Mouse (Mus musculus) cerebellum, postnatal 25 days (tissue): ENCODE measurements around the gene Cpsf4l.

ENCODE experiments used
- DNase-seq, 2 experiments: peaks; one replicate each; pipeline ENCODE4 v3.0.0; 2021; ENCODE audit warnings: mixed read lengths in 2 of 2

The Cpsf4l gene

DNA sequence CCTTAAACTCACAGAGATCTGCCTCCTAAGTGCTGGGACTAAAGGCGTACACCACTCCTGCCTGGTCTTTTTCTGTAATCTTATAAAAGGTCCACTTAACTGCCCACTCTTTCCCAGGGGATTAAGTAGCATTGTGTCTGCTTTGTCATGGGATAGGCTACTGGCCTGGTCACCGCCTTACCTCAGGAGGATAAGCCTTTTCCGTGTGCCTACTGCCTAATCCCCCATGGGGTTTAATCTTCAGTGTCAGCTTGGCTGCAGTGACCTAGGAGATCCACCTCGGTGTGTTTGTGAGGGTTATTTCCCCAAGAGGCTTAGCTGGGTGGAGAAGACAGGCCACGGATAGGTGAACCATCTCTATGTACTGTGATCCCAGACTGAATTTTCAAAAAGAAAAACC is 12.2 kb downstream of the Cpsf4l start:
- no peak for DNase-seq

DNA sequence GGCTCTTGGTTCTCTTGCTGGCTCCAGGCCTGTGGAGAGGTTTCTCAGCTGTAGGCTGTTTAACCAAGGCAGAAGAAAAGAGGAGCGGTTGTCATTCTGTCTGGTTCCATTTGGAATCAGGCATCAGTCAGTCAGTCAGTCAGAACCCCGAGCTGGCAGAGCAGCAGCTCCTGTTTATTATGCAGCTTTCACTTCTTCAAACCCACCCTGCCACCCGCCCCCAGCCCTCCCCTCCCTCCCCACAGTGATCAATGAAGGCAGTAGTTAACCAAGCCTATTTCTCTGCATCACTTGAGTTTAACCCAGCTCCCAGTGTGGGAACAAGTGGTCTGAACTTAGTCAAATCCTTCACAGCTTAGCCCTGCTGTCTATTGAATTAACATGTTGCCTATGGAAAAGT is 18.0 kb downstream of the Cpsf4l start:
- DNase-seq: no peak

DNA sequence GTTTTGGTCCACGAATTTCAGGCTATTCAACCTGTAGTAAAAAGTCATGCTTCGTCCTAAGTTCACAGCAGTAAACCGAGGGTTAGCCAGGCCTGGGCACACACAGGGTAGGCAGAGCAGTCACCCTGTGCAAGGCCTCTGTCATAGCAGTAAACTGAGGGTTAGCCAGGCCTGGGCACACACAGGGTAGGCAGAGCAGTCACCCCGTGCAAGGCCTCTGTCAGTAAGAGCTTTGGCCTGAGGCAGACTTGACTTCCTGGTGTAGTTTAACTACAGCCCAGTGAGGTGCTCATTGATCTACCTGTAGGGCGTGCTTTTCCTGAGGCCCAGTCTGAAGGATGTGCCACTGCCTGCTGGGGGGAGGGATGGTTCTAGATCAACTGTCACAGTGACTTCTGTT is 18.5 kb downstream of the Cpsf4l start:
- no peak for DNase-seq

DNA sequence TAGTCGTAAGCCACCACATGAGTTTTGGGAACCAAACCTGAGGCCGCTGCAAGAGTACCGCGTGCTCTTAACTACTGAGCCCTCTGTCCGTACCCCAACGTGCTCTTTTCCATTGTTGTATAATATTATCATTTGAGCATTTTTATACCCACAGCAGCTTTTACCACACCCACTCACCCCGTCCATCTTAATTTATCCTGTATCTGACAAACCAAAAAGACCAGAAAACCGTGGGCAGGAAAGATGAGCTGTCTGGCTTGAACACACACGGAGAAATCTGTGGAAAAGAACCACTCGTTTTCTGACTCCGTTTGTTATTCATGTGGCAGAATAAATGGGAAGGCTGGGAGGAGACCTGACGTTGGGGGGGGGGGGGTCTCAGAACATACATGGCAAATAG is 19.3 kb downstream of the Cpsf4l start:
- no peak for DNase-seq

DNA sequence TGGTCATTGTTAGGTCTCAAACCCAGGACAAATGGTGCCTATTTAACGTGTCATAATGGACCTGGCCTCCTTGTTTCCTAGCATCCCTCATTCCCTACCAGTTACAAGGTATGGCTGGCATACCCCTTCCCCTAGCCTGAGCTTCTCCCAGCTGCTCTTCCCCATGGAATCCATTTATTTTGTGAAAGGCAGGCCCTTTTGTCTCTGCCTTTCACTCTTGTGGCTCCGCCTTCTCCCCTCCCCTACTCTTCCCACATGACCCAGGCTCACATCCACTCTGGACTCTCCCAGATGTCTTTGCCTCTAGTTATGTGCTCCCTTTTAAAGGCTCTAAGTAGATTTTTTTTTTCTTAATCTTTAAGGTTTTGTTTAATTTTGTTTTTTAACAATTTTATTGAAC is 22.8 kb downstream of the Cpsf4l start:
- DNase-seq: no peak

DNA sequence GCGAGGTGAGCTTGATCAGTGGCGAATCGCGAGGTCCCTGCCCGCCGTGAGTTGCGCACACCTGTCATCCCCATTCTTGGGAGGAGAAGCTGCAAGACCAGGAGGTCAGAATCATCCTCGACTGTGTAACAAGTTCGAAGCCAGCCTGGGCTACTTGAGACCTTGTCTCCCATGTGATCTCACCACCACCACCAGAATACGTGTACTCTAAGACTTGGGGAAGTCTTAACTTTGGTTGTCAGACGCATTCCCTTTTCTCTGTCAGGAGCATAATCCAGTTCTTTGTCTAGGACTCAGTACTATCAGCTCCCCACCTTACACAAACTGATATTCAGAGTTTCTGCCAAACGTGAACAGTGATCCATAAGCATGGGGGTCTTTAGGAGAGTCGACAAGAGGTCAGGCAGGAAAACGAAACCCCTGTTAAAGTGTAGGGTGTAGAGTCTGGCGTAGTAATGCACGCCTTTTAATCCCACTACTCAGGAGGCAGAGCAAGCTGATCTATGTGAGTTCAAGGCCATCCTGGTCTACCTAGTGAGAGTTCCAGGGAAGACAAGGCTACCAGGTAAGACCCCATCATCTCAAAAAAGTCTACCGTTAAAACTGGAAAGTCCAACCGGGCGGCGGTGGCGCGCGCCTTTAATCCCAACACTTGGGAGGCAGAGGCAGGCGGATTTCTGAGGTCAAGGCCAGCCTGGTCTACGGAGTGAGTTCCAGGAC is 24.9 kb downstream of the Cpsf4l start:
- DNase-seq: no peak

DNA sequence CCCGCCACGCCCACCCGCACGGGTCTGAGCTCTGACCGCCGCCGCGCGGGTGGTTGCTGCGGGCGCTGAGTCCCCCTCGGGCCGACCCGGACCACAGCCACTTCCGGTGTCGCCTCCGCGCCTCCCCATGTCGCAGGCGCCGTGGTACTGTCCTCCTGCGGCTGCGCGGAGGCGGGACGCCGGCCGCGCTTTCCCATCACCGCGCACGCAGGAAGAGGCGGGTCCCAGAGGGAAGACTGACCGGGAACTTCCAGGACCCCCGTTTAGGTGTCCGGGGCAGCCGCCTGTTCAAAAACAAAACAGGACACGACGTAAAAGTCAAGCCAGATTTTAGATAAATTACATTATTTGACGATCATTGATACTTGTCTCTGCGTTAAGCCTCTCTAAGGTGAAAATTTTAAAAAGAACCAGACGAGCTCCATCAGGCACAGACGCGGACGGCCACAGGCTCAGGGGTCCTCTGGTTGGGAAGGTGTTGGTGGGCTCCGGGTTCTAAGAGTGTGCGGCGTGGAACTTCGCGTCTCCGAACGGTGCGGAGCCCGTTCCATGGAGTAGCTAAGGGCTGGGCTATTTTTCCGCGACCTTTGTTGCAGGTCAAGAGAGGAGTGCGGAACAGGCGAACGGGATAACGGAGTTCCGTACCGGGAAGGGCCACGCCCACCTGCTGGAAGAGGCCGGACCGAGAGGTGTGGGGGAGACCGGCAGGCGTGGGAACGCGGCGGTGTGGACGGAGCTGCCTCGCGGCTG is 25.7 kb downstream of the Cpsf4l start, which contains the start of the genes Fam104a and D11Wsu47e:
TSS of gene Fam104a (minus strand) at position 199 of the 750 bp plus-strand sequence.
TSS of gene D11Wsu47e (plus strand) at position 456 of the 750 bp plus-strand sequence.
- peak; percentile 95 to 96 for DNase-seq

DNA sequence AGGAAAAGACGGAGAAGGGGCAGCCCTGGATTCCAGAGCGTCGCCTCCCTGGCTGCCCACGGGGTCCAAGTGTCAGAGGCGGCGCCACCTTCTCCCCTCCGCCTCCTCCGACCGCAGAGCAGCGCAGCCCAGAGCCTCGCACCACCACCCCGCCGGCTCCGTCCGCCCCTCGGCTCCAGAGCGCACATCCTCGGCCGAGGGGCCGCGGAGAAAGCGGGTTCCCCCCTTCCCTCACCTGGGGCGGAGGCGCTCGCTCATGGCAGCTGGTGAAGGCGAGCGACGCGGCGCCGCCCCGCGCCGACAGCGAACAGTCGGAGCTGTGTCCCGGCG is 26.2 kb downstream of the Cpsf4l start:
- DNase-seq: no peak

DNA sequence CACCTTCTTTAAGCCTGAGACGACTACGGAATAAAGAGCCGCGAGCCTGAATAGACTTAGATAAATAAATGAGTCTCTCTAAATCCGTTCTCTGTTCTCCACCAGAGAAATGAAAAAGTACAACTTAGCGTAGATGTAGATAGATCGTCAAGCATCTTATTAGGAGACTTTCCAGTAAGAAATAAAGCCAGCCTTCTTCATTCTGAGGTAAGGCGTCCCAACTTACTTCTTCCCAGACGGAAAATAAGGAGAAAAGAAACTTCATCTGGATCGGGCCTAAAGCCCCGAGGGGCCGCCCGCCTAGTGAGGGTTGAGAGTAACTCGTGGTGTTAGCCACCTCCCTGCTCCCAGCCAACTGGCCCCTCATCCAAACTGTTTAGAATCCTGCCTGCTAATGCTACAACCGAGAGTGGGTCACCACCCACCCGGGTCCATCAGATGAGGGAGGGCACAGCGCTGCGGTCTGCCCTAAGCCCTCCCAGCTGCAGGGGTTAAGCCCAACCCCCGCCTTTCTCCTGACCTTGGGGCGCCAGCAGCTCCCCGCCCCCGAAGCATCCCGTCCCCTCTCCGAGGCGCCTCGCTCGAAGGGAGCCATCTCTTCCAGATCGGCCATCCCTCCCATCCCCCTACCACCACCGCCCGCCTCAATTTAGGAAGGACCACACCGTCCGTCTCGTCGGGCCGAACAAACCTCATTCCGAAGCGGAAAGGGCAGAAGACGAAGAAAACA is 26.8 kb downstream of the Cpsf4l start:
- DNase-seq: peak in 1 of 2 experiments; percentile 62

DNA sequence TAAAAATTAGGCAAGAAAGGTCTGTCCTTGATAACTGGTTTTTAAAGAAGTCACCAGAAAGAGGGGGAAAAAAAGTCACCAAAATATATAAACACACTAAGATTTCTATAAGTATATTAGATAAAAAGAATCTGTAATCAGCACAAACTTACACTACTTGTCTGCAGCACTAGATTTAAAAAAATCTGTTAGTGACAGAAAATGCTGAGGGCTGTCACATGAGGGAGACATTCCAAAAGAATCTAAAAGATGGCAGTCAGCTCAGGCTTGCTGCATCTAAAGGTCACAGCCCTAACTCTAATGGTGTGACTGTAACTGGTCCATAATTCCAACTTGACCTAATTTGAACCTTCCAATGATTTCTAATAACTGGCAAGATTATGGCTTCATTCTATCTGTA is 27.8 kb downstream of the Cpsf4l start:
- no peak for DNase-seq

DNA sequence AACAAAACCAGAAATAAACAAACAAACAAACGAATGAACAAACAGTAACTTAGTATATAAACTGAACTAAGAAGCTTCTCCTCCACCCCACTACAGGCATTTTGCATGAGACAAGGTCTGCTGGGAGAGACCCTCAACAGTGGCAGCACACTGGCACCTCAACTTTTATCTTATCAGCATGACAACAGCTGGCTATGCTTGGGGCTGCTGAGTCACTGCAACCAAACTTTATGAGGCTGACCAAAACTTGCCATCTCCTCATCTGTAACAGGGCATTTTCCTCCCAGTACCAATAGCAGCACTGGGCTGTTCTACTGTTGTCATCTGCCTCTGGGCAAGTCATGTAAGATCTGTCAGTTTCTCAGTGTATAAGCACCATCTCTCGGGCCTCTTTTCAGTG is 28.9 kb downstream of the Cpsf4l start:
- no peak for DNase-seq

DNA sequence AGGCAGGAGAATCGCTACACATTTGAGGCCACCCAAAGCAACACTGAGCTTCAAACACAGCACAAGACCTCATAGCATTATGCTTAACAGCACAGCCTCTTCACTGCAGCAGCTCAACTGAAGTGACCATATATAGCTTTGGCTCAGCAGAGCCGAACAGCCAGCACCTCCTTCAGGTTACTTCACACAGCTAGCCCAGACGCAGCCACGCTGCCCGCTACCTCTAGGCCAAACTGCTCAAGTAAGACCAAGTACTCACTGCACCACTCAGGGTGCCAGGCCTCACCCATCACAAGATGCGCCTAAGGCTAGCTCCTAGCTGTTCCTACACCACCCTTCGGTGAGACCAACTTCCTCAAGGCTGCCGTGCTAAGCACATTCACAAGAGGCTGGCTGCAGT is 31.4 kb downstream of the Cpsf4l start:
- peak in 1 of 2 experiments; percentile 49 for DNase-seq

DNA sequence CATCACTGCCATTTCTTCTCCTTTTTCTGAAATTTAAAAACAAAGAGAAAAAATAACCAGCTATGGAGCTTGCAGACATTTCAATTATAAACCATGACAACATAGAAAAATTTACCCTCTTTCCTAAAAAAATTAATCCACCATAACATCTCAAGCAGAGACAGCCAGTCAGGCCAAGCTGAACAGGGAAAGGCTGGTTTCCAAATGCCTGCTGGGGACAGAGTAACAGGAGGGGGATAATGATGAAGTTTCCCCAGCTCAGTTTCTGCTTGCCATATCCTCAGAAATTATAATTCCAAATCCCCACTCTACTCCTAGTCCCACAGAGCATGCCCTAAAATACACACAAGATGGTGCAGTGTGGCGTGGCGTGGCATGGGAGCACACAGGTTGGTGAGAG is 32.4 kb downstream of the Cpsf4l start:
- DNase-seq: peak in 1 of 2 experiments; percentile 31

DNA sequence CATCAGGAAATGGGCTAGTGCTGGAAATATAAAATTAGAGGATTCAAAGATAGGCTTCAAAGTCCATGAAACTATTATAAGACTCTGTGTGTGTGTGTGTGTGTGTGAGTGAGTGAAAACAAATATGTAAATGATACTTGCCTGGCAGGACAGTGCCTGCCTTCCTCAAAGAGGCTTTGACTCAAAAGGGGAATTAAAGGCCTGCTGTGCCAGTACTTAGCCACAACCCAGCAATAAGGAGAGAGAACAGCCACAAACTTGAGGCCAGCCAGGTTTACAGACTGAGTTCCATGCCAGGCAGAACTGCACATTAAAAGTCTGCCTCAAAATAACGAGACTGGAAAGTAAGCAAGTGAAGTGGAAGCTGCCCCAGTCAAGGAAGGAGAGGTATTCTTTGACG is 33.0 kb downstream of the Cpsf4l start:
- no peak for DNase-seq

DNA sequence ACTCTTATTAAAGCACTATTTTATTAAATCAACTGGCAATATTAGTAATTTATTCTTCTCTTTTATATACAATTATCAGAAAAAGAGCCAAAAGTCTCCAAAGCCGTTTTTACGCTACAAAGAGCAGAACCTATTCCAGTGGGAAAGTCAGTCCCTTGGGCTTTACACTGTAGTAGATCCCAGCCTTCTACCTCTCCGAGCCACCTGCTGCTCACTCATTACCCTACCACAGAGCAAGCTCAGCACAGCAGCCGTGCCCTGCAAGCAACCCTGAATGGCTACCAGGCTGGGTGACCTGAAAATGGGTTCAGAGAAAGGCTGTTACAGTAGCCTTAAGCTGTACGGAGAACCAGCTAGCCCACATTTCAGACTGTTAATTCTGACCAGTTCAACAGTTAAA is 35.2 kb downstream of the Cpsf4l start:
- no peak for DNase-seq

DNA sequence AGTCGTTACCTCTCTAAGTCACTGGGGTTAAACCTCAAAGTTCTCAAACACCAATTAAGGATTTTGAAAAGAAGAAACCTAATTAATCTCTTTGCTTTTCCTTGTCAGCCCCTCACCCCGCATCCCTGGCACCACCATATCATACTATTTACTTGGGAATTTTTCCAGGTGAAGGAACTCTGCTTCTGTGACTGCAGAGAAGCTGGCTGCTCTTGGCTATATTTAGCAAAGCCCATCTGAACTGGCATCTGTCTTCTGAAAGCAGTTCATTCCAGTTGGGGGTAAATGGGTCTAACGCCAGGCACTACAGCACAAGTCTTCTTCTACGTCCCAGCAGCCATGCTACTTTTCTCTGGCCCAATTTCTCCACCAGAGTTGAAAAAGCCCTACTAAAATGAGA is 36.2 kb downstream of the Cpsf4l start:
- peak in 1 of 2 experiments; percentile 38 for DNase-seq

DNA sequence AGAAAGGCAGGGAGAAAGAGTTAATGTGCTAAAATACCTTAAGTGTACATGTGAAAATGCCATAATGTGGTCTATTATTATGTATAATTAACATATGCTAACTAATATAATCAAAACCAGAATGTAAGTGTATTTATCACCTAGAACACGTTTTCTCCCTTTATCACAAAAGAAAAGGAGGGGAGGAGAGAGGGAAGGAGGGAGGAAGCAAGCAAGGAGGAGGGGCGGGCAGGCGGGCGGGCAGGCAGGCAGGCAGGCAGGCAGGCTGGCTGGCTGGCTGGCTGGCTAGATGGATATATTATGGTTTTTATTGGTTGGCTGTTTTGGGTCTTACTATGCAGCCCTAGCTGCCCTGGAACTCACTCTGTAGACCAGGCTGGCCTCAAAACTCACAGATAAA is 40.1 kb downstream of the Cpsf4l start:
- no peak for DNase-seq

DNA sequence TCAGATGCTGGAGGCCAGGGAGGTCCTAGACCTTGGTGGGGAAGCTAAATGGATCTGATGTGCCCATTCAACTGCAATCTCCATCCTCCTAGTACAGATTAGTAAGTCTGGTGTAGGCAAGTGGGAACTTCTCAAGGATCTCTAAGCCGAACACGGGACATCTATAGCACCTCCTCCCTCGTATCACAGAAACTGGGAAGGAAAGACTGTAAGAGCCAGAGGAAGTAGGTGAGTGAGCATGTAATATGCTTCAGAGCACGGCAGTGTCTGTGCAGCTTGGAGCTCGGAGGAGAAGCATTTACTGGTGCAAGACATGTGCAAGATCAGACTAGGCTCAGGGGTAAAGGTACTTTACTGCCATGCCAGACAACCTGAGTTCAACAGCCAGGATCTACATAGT is 41.0 kb downstream of the Cpsf4l start:
- DNase-seq: no peak

DNA sequence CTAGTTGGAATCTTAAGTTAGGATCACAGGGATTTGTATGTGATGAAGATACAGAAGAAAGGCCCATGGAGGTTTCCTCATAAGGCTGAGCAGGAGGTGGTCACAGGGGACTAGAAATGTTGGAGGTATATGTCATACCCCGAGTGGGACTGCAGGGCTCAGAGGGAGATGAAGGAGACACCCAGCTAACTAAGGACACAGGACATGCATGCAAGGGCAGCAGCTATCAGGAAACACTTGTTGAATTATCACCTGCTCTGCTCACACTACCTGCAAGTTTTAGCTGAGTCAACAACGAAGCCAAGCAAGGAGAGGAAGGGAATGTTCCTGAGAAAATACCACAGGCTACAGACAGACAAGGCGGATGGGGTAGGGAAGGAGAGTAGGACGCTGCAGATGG is 42.1 kb downstream of the Cpsf4l start:
- DNase-seq: no peak

DNA sequence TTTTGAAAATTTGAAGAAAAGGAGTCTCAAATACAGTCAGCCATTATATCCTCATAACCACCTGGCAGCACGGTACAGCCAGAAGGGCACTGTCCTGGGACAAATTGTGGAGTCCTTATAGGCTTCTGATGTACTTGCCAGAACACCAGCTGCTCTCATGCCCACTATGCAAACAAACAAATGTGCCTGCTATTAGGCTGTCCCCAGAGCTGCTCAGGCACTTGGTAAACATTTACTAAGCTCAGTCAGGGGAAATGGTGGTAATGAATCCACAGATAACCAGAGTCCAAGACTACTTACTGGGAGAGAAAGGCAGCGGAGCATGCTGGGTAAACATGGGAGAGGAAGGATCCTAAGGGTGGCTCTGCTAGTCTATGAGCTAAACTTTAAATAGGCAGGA is 42.7 kb downstream of the Cpsf4l start:
- peak in 1 of 2 experiments; percentile 32 for DNase-seq

DNA sequence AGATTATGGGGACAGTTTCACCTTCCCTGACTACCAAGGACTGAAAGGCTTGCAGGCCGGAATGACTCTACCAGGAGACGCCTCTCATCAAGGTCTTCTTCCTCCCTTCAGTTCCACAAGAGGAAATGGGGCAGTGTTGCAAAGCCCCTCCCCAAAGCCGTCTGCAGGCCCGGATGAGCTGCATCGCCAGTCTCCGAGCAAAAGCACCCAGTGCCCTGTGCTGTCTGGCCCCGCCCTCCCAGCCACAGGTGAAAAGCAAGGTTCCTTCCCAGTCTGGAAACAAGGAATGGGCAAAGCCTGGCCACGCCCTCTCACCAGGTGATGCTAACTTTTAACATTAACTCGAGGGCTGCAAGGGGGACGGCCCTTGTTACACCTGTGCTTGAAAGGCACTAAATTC is 43.2 kb downstream of the Cpsf4l start:
- peak in 1 of 2 experiments; percentile 42 for DNase-seq

DNA sequence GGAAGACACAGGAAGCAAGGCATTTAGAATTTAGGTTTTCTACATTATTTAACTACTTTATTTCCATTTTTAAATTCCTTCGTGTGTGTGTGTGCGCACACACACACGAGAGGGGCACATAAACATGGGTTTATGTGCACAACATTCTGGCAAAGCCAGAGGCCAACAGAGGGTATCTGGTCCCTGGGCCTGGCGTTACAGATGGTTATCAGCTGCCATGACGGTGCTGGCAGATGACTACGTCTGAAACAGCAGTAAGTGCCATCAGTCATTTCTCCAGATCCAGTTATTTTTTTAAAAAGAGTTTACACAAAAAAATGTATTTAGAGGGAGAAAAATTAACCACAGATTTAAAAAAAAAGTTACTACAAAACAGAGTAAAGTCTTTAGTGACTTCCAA is 43.6 kb downstream of the Cpsf4l start:
- no peak for DNase-seq

DNA sequence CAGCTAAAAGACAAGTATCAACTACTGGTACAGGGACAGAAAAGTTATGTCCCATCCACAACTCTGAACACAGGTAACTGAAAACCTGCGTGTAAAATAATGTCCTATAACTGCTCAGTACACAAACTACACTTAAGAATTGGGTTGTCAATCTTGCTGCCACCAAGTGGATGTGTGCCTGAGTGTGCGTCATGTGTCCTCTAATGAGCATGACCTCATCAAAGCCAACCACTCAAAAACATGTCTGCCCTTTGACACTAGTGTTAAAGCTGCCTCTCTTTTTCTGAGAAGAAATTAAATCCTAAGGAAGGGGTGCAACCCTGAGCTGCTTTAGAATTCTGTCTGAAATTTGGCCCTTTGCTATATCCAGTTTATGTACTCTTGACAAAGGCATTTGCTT is 45.5 kb downstream of the Cpsf4l start:
- DNase-seq: no peak

DNA sequence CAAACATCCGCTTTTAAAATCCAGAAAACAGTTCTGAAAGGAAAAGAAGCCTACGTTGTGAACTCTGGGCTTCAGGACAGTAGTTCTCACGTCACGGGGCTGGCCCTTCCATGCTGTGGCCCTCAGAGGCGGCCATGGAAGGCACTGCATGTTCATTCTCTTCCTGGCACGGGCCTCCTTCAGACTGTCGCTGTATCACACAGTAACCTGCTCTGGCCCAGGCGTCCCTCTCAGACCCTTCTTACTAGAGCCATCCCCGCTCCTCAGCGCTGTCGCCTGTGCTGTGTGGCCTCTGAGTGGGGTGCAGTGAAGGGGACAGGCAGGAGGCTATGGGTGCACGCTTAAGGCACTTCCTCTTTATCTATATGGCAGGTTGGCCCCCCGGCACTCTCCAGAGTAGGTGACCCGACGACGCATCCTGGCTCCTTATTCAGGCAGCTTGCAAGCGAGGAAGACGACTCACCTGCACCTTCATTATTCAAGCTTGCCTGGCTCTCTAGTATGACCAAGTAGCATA is 47.9 kb downstream of the Cpsf4l start:
- DNase-seq: peak in 1 of 2 experiments; percentile 30
